Mouse (Mus musculus): ENCODE results near the gene Tcap. TPM values are rescaled to one million over a fixed set of nuclear protein-coding genes. Genes with fewer than 3 reads are reported as not detected.

The Tcap gene
- polyA plus RNA-seq, 1 experiment from 2014 or later = 0.35 TPM

GRCm38 (mm10) chr11:98431743-98432502, 48.3 kb downstream of the Tcap start:
- no peak overlapping the region for H3K4me2 ChIP-seq
- WGBS = 87% methylated on average over 9 of the region's 9 CpGs
- no peak for ATAC-seq (ENCODE audit: low FRiP score)

More at GRCm38 (mm10) chr11:98431743-98432502, 48.3 kb downstream of the Tcap start:
- no peak overlapping the region for H3K27ac ChIP-seq
- H3K4me3 ChIP-seq = no peak overlapping the region
- H3K4me1 ChIP-seq (replicated peaks) = no peaks in the 10 kb centered on the region
- no peaks in the 10 kb centered on the region for H3K27me3 ChIP-seq
- H3K9ac ChIP-seq = no peak overlapping the region
- peaks cover 35% of the 10 kb centered on the region for H3K36me3 ChIP-seq
- H3K9me3 ChIP-seq = no peaks in the 10 kb centered on the region

Other genes with a start within 250 kb of the Tcap start
- gene Fbxl20, start 233.4 kb upstream of the Tcap start, polyA plus RNA-seq (2015; fragmentation: Nextera tagmentation; extraction: Ambion mirVana) = 26.2 and 30.6 TPM in 2 replicates
- 67.0 and 67.4 TPM in 2 replicates for gene Med1, start 190.5 kb upstream of the Tcap start, polyA plus RNA-seq (2015; fragmentation: Nextera tagmentation; extraction: Ambion mirVana)
- gene Cdk12, start 180.8 kb upstream of the Tcap start, polyA plus RNA-seq (2015; fragmentation: Nextera tagmentation; extraction: Ambion mirVana) = 12.1 and 12.2 TPM in 2 replicates
- 24.6 and 30.7 TPM in 2 replicates for gene Neurod2, start 54.2 kb upstream of the Tcap start, polyA plus RNA-seq (2015; fragmentation: Nextera tagmentation; extraction: Ambion mirVana)
- 1.1 and 2.4 TPM in 2 replicates for gene Ppp1r1b, start 35.4 kb upstream of the Tcap start, polyA plus RNA-seq (2015; fragmentation: Nextera tagmentation; extraction: Ambion mirVana)
- gene Stard3, start 25.4 kb upstream of the Tcap start, polyA plus RNA-seq (2015; fragmentation: Nextera tagmentation; extraction: Ambion mirVana) = 44.4 and 44.7 TPM in 2 replicates
- gene Pnmt, start 2.6 kb downstream of the Tcap start, polyA plus RNA-seq (2015; fragmentation: Nextera tagmentation; extraction: Ambion mirVana) = 3.2 and 4.2 TPM in 2 replicates
- 9.4 and 10.4 TPM in 2 replicates for gene Pgap3, start 16.7 kb downstream of the Tcap start, polyA plus RNA-seq (2015; fragmentation: Nextera tagmentation; extraction: Ambion mirVana)
- 8.4 and 9.9 TPM in 2 replicates for gene Erbb2, start 28.7 kb downstream of the Tcap start, polyA plus RNA-seq (2015; fragmentation: Nextera tagmentation; extraction: Ambion mirVana)
- gene Mien1, start 55.2 kb downstream of the Tcap start, polyA plus RNA-seq (2015; fragmentation: Nextera tagmentation; extraction: Ambion mirVana) = 248 and 269 TPM in 2 replicates
- 0.22 and 0.36 TPM in 2 replicates for gene Grb7, start 62.6 kb downstream of the Tcap start, polyA plus RNA-seq (2015; fragmentation: Nextera tagmentation; extraction: Ambion mirVana)
- 0.21 and 0.35 TPM in 2 replicates for gene Ikzf3, start 162.2 kb downstream of the Tcap start, polyA plus RNA-seq (2015; fragmentation: Nextera tagmentation; extraction: Ambion mirVana)
- gene Zpbp2, start 167.3 kb downstream of the Tcap start, polyA plus RNA-seq (2015; fragmentation: Nextera tagmentation; extraction: Ambion mirVana) = 0.14 TPM in 1 of 2 replicates, not detected in the other
- gene Ormdl3, start 203.6 kb downstream of the Tcap start, polyA plus RNA-seq (2015; fragmentation: Nextera tagmentation; extraction: Ambion mirVana) = 91.1 and 91.8 TPM in 2 replicates
- not detected in 2 replicates for gene Lrrc3c, start 214.5 kb downstream of the Tcap start, polyA plus RNA-seq (2015; fragmentation: Nextera tagmentation; extraction: Ambion mirVana)
- 0.82 and 1.2 TPM in 2 replicates for gene Gm12355, start 241.8 kb downstream of the Tcap start, polyA plus RNA-seq (2015; fragmentation: Nextera tagmentation; extraction: Ambion mirVana)
- not detected in 2 replicates for gene Gsdma3, start 242.5 kb downstream of the Tcap start, polyA plus RNA-seq (2015; fragmentation: Nextera tagmentation; extraction: Ambion mirVana)